Mouse (Mus musculus) kidney, postnatal 4 days (tissue): ENCODE data around the gene Fam107b.

Experiments
- DNase-seq, 2 experiments: peaks; one replicate each; pipeline ENCODE4 v3.0.0; 2021; ENCODE audit warnings: mixed read lengths in 2 of 2

Gene Fam107b

DNA sequence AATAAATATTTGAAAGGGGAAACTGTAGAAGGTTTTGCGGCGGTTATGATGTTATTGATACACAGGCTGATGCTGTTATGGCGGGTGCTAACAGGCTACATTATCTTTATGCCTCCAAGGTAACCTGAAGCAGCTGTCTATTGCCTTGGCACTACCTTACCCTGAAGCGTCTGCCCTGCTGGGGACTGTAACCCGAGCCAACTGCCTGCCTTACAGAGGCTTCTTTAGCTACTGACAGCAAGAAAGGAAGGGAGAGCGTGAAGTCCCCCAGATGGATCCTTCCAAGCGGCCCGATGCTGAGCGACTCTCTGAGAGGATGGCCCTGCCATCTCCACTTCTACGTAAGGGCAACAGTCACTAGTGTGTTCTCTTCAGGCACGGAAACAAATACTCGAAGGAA is at the start of gene Fam107b:
Fam107b (plus strand) TSS at position 303 of the 400 bp plus-strand sequence.
- DNase-seq: no peak

DNA sequence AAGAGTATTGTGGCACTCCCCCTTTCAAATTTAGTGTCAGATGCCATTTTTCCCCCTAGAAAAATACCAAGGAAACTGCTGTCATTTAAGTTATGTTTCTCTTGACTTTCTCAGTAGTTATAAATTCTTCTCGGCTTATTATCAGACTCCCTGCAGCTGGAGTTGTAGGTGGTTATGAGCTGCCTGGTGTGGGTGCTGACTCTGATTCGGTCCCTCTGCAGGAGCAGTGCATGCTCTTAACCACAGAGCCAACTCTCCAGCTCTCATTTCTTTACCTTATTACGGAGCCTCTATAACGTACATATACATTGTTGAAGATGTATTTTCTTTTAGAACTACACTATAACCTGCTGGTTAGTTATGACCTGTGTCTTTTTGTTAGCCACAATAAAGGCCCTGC is 47.7 kb upstream of the Fam107b start:
- DNase-seq: no peak

DNA sequence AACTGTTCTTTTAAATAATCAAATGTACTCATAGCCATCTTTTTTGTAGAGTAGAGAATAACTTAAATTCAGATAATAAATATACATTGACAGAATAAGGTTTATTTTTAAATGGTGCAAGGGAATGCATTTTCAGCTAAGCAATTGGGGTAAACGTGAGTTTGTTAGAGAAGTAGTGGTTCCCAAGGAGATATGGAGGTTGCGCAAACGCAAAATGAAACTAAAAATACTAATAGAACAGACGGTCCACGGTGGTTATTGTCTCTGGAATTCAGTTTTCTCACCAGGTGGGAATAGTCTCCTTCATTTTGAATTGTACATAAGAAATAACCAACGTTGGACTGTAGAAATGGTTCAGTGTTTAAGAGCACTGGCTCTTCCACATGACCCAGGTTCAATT is 44.0 kb upstream of the Fam107b start:
- no peak for DNase-seq

DNA sequence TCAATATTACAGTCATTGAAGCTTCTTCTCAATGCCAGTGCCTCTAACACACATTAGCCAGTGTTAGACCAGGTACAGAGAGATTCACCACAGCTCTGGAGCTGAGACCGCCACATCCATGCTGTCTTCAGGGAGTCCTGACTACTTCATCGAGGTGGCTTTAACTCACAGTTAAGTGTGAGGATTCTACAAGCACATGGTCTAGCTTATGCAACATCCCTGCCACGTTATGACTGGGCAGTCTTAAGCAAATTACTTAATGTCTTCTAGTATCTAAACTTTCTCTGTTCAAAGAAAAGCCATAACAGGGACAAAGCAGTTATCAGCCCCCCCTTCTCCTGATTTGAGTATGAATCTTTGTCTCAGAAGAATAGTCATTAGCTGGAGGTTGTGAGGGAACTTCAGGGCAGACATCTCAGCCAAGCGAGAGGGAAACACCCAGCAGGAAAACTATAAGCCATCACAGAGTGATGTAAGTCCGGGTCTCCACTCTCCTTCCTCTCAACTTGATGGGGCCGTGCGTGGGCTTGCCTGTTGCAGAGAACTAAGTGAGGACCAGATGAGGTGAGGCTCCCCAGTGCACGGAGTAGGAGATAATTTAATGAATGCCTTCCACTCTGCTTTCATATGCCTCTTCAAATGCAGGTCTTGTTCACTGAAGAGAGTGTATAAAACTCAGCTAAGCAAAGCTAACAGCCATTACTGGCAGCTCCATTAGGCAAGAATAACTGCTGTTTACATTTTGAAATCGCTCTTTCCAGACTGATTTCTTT is 28.8 kb upstream of the Fam107b start:
- DNase-seq: no peak

DNA sequence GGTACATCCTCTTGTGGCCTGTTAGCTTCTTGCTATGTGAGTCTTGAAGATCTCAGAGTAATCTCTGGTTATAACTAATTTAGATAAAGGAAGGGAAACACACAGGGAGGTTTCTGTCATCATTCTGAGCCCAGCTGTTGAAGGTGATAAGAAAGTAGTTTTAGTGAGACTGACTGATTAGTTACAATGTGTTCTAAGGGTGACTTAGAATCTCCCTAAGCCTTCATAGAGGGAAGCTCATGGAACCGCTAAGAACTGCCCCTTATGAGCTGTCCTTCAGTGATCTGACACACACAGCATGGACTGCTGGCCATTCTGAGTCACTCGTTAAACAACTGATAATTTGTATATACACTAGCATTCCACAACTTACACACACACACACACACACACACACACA is 24.2 kb upstream of the Fam107b start:
- DNase-seq: no peak

DNA sequence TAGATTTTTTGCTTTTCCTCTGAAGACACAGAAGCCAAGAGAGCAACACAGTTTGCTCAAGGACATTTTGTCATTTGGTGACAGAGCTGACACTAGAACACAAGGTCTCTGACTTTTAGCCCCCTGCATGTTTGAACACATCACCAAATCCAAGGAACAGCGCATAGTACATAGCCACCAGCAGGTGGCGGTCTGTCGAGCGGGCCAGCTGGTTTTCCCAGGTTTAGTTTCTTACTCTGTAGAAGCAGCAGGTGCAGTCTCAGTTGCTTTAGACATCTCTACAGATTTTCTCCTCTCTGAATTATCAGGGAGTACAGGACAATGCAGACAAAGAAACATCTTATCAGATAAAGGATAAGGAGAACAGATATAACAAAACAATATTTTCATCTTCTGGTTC is 23.7 kb upstream of the Fam107b start:
- DNase-seq: peak; percentile 73 to 75

DNA sequence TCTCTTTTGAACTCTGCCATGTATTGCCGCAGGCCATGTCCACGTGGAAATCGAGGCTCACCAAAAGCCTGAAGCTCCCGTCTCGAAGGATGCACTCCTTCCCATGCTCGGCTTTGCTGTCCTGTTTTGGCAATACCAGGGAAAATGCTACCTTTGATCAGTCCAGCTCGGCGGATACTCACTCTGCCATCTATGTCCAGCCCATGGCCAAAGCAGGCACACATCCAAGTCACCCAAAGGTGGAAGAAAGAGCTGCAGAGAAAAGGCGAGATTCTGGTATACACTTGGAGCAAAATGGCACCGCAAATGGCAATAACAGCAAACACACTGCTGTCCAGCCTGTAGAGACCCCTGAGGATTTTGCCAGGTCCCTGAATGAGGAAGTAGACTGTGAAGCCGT is 318 bp downstream of the Fam107b start:
- no peak for DNase-seq

DNA sequence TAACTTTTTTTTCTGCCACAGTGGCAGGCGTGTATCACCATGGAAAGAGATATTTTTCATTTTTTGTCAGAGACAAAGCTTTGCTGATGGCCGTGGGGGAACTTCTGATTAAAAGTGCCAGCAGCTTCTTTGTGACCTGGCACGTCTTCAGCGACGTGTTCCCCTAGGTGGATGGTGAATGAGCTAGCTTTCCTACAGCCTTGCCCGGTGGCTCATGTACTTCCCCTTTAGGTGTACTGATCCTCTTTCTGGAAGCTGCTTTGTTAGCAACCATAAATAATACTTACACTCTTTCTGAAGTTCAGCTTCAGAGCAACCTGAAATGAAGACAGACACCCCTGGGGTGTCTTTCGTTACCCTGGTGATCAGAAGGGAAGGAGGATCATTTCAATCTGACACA is 3.6 kb downstream of the Fam107b start:
- DNase-seq: no peak

DNA sequence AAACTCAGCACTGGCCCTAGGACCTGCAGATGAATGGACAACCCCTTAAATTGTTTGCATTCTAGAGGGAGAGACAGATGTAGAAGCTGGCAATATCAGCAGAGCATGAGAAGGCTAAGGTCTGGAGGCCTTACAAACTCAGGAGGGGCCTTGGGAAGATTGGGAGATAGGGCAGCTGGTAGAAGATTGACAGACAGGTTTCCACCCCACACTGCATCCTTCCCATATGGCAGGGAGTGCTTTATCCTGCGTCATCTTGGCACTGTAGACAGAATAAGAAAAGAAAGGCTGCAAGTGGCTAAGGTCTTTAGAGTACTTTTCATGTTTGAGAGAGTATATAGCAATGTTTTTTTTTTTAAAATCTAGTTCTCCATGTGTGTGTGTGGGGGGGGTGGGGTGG is 4.9 kb downstream of the Fam107b start:
- no peak for DNase-seq

DNA sequence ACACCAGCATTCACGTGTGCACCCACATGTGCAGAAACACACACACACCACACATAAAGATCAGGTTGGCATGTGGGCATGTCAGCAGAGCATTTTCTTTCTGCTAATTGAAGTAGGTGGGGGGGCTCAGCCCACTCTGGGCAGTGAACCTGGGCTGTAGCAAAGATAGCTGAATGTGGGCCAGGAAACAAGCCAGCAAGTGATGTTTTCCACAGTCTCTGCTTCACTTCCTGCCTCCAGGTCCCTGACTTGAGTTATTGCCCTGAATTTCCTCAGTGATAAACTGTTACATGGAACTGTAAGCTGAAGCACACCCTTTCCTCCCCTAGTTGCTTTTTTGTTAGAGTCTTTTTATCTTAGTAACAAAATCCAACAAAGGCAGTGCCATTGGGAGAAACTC is 6.1 kb downstream of the Fam107b start:
- peak in 1 of 2 experiments; percentile 31 for DNase-seq

DNA sequence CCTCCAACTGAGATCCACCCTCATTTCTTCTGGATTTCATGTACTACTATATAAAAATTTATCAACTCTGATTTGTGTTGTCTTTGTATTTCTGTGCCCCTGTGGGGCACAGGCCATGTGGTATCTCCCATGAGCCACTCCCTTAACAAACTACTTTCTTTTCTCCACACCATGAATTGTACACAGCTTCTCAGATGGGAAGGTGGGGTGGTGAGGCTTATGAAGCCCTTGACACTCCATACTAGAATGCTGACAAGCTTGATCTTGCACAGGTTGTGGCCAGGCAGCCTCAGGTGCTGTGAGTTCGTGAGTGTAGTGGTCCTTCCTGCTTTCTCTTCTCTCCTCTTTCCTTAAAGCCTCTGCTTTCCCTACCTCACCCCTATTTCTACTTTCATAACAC is 6.9 kb downstream of the Fam107b start:
- DNase-seq: no peak

DNA sequence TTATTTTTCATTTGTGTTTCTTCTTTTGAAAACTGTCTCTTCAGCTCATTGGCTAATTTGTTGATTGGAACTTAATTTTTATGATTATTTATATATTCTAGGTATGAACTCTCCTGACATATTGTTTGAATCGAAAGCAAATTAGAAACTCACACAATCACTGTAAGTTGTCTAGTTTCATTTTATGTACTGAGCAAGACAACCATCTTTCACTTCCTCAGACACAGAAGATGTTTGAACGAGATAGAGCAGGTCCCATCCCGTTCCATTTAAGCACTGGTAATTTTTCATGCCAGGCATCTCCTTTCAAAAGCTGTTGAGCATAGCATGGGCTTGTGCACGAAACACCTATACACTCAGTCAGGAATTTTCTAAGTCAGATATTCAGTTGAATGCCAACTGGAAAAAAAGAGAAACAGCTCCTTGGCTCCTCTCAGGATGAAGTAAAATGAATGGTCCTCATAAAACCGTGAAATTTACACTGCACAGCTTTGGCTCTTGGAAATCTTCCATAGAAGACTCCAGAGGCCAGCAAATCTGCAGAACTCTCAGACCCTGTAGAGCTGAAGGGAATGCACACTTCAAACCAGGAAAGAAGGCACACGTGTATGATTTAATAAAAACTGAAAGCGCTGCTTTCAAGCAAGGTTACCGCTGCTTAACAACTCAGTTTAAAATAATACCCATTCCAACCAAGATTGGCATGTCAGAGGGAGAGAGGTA is 8.1 kb downstream of the Fam107b start:
- peak in 1 of 2 experiments; percentile 11 for DNase-seq

DNA sequence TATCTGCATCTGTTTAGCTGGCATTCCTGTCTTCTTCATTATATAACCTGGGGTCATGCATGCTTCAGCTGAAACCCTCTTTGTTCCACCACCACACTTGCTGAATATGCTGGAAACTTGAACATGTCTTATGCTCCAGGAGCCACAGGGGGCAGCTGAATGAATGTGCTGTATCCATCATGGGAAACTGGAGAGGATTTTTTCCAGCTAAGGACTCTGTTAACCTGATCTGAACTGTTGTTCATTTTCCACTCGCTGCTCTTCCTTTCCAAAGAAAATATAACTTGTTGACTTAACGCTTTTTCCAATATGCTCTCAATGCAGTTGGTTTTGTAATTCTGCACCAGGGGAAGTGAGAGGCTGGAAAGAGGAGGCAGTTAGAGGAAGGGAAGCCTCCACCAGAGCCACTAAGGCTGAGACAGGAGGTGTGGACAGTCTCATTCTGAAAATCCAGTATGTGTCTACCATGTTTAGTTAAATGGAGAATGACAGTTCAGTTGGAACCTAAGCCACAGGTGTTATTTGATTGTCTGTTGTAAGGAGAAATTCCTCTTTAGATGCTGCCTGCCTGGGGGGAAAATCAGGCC is 9.1 kb downstream of the Fam107b start:
- peak in 1 of 2 experiments; percentile 12 for DNase-seq

DNA sequence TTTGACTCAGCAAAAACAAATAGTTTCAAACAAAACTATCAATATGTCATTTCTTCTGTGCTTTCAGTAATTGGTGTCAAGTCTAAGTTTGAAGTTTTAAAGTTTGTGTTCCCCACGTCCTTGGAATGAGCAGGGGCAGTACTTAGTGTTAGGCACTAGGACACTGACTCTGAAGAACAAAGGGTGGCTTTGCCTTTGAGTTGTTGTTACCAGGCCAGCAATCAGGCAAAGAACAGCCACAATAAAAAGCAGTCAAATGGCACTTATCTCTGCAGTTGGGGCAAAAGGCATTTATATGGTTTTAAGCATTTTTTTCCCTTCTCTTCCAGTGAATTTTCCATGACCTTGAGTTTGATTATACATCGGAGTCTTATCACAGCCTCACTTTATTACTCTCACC is 12.5 kb downstream of the Fam107b start:
- DNase-seq: no peak

DNA sequence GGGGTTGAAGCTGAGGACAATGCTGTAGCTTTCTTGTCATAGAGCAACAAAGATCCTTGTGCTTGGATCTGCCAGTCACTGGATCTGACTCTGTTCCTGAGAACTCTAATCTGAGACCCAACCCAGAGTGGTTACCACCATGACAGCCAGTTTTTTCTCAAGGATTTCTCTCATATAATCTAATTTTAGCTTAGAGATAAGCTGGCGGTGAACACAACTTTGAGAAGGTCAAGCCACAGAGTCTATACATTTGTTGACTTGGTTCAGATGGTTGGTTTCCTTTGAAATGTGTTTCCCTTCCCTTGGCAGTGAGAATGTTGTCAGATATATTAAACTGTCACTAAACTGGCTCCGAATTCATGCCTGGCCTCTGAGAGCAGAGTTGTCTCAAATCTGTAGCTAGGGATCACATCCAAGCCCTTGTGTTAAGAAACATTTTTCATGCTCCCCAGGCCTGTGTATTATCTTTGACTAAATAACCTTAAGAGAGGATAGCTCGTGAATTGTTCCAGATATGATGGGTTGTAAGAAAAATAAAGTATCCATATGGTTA is 15.0 kb downstream of the Fam107b start:
- DNase-seq: peak in 1 of 2 experiments; percentile 15

DNA sequence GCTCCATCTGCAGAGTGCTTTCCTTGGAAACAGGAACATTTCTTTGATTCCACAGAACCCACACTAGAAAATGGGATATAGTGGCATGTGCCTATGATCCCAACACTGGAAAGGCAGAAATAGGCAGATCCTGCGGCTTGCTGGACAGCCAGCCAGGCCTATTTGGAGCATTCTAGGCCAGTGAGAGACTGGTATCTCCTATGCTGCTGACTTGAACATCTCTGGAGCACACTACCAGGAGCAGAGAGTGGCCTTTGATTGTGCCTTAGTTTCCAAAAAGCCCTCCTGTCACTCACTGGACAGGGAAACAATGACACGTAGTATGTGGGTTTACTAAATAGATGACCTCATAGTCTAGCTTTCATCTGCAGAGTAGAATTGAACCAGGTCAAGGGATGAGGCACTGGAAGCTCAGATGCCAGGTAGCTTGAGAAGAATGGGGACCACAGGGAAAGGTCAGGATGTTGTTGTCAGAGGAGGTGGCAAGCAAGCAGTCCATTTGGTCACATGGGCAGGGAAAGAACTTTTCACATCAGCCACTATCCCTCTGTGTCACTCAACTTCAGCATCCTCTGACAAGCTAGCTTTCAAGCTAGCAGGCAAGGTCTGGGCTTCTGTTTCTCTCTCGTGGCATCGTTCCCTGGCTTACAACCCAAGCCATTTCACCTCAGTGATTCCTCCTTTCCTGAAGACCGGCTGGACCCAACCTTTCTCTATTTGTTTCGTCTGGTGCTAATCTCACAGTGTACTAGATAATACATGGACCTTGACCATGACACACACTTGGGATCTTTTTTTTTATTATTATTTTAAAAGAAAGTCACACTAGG is 20.0 kb downstream of the Fam107b start:
- no peak for DNase-seq

DNA sequence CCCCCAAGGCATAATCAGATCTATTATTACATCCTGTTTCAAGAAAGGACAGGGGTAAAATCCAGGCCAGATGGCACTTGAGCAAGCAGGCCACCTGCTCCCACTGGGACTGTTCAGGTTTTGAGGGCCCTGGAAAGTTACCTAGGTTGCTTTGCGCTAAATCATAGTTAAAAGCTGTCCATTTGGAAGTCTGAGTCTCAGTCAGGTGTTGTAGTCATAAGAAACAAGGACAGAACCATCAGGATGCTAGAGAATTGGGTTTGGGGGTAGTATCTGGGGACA is 20.6 kb downstream of the Fam107b start:
- no peak for DNase-seq

DNA sequence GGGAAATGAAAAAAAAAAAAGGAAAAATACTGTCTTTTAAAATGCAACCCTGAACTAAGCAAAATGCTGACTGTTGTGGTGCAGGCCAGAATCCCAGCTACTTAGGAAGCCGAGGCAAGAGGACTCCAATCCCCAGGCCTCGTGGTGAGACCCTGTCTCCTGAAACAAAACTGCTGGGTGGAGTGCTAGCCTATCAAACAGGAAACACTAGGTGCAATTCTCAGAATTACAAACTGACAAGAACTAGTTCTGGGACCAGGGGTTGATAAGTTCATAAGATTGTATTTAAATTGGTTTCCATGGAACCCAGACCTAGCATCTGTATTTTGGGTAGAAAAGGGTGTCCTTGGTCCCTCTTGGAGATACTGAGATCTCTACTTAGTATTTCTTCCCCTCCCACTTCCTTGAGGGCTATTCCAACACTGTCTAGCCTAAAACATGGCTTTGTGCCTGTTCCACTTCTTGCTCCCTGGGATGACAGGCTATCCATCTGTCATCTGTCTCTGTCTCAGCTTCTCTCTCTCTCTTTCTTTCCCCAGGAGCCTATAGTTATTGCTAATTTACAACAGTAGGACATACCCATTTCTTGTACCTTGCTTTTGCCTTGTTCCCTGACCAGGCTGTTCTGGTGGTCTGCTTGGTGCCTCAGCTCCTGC is 24.5 kb downstream of the Fam107b start:
- no peak for DNase-seq

DNA sequence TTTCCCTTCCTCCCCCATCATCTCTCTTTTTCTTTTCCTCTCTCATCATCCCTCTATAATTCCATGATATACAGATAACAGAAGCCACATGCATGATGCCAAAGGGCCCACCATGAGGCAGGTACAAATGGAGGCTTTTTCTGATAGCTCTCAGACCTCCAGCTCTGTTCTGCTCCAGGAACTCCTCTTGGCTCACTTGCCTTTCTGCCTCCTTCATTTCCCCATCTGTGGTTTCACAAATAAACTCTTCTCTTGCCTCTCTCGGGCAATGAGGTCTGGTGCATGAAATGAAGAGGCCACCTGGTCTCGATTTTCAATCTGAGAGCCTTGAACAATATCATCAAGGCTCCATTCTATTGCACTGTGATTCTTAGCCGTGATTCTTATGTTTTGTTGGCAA is 30.1 kb downstream of the Fam107b start:
- DNase-seq: no peak

DNA sequence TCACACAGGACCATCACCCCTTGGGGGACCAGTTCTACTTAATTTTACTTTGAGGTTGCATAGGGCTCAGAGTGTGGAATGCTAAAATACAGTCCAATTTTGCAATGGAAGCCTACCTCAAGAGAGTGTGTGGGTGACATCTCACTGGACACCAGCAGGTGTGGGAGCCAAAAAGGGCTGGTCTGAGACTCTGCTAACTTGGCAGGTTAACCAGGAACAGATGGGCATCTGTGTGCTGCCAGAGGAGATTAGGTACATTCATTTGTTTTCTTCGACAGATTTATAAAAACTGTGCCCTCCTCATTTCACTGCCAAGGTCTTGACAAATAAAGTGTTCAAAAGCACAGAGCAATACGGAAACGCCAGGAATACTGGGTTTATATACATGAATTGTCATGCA is 32.3 kb downstream of the Fam107b start:
- no peak for DNase-seq

DNA sequence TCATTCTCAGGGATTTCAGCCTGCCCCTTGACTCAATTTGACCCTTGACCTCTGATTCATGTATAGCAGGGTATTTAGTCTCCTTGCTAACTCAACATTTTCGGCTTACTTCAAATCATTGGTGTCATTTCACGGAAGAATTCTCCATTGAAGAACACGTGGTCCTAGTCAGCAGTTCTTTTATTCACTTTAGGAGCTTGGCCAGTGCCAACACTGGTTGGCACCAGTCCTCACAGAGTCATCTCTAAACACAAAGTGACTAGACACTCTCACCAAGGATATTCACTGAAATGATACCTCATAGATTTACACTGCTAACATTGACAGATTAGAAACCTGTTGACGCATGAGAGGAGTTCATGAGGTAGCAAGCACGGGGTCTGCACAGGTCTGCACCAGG is 32.9 kb downstream of the Fam107b start:
- no peak for DNase-seq
